Mouse (Mus musculus) gastrocnemius, postnatal 10 days (tissue): ENCODE measurements around the gene Ccdc124. TPM values are rescaled to one million over a fixed set of nuclear protein-coding genes. Genes with fewer than 3 reads are reported as not detected.

Source experiments
- DNase-seq: peaks from one replicate; pipeline ENCODE4 v3.0.0; 2021; ENCODE audit warnings: mixed read lengths
- long read RNA-seq, 2 experiments: library from polyadenylated mRNA; stranded (forward); transcript quantifications; one replicate each; pipeline ENCODE4 v2.0.0; 2021
- total RNA-seq, 2 experiments: library from RNA; stranded (reverse); gene quantifications; 2 replicates each; pipeline ENCODE4 v1.2.3; 2021

The Ccdc124 gene
- 10 to 100 TPM; 42.8 to 45.0 TPM for total RNA-seq
- long read RNA-seq, experiment 1, transcript Ccdc124-201 (5 exons, 1,356 nt): major isoform, 39 of 50 reads
- long read RNA-seq, experiment 1, partial matches to known transcripts: 11 of 50 reads
- long read RNA-seq, experiment 1, other reads (novel, unspliced or antisense): 0 of 50 reads
- long read RNA-seq, experiment 2, transcript Ccdc124-201 (5 exons, 1,356 nt): major isoform, 58 of 63 reads
- long read RNA-seq, experiment 2, partial matches to known transcripts: 5 of 63 reads
- long read RNA-seq, experiment 2, other reads (novel, unspliced or antisense): 0 of 63 reads

DNA sequence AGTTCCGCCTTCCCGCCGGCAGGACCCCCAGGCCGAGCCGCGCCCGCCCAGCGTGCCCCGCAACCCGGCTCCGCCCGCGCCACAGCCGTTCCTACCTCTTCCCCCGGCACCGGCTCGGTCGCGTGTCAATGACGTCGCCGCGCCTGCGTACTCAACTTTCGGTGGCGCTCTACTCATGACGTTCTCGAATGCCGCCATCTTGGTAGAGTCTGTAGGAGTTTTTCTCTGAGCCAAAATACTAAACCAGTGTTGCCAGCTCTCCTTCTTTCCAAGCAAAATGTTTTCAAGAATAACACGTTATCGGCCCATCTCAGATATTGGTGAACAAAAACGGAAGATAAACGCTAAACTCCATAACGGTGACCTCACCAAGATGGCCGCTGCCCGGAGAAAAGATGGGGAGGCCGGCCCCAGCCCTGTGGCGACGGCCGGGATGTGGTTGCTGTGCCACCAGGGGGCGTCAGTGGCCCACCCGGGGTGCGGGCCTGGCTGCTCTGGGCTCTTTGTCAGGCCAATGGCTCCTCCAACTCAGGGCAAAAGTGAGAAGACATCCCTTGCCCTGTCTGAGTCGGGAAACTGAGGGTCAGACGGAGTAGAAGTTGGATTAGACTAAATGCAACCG lies at the start of gene Ccdc124:
TSS of gene Ccdc124 (minus strand) at position 572 of the 622 bp plus-strand sequence.
- peak; percentile 98 for DNase-seq

DNA sequence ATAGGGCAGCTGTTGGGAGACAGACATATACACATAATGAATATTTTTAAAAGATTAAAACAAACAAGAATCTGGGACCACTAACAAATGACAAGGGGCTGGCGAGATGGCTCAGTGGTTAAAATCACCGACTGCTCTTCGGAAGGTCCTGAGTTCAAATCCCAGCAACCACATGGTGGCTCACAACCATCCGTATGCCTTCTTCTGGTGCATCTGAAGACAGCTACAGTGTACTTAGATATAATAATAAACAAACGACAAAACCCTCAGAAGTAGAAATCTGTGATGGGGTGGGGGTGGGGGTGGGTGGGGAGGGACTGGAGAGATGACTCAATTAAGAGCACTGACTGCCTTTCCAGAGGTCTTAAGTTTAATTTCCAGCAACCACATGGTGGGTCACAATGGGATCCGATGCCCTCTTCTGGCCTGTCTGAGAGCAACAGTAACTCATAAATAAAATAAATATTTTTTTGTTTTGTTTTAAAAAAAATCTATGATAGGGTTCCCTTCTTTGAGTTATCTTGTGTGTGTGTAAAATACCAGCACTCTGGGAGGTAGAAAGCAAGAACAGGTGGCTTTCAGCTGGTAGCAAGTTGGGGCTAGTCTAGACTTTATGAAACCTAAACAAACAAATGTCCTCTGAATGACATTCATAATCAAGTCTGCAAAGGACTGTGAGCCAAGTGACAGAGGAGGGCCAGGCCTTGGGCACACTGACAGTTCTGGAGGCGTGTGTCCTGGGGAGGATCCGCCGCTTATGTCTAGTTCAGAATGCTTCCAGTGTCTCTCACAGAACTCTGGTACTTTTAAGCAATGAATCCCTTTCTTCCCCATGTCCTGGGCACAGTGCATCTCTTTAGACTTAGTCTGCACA lies 46.6 kb upstream of the Ccdc124 start:
- no peak for DNase-seq

DNA sequence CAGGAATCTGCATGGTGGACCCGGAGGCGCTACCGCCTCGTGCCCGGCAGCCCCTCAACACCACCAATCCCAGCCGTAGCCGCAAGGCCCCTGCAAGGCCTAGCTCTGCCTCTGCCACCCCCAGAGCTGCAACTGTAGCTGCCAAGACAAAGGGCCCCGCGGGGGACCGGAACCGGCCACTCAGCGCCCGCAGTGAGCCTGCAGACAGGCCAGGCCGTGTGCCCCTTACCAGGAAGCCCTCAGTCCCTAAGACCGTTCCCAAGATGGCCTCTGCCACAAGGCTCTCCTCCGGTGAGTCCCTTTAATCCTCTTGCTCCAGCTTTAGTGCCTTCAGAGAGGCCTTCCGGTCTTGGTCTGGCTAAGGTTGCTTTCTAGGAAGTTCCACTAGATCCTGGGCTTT lies 41.0 kb upstream of the Ccdc124 start:
- no peak for DNase-seq

DNA sequence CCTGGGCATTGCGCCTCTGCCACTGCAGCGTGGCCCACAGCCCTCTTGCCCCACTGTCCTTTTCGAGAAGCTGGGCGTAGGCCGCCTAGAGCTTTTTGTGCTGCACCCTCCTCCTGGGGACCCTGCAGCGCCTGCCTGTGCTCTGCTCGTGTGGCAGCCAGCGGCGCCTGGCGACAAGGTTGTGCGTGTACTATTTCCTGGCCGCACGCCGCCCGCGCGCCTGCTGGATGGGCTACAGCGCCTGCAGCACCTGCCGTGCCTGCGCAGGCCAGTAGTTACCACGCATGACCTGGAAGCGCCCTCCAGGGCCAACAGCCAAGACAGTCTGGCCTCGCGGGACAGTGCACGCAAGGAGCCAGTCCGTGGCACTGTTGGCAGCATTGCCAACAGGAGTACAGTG lies 39.8 kb upstream of the Ccdc124 start:
- DNase-seq: no peak

DNA sequence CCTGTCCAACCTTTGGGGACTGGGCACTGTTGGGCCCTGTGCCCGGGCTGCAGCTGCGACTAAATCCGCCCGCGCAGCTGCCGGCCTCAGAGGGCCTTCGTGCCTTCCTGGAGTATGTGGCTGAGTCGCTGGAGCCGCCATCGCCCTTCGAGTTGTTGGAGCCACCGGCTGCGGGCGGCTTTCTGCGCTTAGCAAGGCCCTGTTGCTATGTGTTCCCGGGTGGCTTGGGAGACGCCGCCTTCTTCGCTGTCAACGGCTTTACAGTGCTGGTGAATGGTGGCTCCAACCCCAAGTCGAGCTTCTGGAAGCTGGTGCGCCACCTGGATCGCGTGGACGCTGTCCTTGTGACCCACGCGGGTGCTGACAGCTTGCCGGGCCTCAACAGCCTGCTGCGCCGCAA lies 39.2 kb upstream of the Ccdc124 start:
- peak; percentile 46 for DNase-seq

DNA sequence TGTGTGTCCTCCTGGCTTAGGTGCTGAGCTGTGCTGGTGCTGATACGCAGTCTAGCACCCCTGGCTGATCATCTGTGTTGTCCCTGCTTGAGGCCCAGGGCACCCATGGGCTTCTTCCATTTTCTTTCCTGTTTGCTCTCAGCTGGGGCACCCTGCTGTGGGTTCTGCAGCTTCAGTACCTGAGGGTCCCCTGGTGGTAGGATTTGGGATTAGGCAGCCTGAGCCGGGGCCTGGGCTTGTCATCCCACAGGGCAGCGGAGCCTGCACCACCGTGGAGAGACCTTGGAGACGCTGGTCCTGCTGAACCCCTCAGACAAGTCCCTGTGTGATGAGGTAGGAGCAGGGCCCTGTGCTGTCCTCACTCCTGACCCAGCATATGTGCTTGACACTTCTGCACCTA lies 37.9 kb upstream of the Ccdc124 start:
- DNase-seq: no peak

DNA sequence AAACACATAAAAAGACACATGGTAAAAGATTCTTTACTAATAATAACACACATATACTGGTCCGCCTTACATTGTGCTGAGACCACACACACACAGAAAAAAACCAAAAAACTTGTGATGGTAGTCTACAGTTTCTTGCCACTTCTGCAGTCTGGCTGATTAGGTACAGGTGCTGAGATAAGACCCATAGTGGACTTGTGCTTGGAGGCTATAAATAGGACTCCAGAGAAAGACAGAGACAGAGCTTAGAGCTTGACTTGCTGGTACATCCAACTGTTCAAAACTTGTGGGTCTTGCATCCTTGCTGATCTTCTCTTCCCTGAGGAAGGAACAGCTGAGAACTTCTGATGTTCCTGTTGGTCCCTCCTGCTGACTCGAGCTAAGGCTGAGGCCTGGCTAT lies 33.8 kb upstream of the Ccdc124 start:
- DNase-seq: no peak

DNA sequence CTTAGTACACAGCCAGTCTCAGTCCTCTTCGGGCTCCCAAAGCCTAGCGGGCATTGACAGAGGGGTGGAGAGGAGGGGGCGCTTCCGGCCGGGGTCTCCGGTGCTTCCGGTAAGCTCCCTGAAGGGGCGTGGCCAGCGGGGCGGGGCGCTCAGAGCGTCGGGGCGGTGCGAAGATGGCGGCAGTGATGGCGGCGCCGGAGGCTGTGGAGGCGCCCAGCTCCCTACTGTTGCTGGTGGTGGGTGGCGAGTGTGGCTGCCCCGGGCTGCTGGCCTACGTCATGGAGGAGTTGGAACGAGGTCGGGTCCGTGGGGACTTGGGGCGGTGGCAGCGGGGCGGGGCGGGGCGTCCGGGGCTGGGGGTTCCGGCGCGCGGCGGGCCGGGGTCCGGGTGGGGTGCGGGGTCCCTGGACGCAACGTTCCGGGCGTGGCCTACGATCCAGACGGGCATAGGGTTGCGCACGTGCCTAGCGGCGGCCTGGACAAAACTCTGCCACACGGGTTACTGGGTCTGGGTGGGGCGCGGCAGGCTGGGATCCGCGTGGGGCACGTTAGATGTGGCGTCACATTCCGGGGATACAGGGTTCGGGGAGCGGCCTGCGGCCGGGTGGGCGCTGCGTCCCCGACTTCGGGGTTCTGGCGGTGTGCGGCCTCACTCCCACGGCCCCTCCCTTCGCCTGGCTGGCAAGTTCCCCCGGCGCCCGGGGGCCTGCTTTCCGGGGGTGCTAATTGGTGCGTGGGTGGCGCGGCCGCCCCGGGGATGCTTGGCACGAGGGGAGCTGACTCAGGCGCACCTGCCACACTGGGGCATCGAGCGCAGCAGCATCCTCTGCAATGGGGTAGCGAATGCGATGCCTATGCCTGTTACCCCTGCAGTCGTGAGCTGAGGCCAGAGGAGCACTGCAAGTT lies 32.3 kb upstream of the Ccdc124 start, which contains the start of gene Map1s:
TSS of gene Map1s (plus strand) at position 102 of the 906 bp plus-strand sequence.
- DNase-seq: peak; percentile 77

DNA sequence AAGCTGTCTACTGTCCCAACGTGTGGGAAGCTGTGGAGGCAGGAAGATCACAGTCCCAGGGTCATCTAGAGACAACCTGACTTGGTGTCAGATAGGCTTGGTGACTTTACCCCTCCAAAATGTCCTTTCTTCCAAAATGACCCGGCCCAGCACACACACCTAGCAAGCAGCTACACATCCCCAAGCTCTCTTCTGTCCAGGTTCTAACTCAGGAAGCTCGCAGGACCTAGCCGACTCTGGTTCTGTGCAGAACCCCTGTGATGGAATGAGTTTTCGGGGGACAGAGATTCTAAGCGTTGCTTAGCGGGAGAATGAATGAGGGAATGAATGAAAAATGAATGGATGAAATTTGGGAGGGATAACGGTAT lies 31.7 kb upstream of the Ccdc124 start:
- no peak for DNase-seq

DNA sequence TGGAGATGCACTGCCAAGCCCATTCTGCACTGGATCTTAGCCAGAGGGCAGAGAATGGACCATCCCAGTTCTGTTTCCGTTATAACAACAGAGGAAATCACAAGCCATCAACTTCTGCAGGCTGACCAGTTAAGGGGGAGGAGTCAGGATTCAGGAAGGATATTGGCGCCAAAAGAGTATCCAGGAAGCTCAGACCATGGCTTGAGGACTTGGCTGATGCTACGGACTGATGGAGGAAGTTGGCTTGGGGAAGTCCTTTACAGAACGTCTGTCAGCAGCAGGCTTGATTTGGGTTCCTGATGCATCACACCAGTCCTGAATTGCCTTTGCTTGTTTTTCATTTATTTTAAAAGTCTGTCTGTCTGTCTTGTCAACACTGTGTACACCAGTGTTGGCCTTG lies 30.8 kb upstream of the Ccdc124 start:
- DNase-seq: no peak

DNA sequence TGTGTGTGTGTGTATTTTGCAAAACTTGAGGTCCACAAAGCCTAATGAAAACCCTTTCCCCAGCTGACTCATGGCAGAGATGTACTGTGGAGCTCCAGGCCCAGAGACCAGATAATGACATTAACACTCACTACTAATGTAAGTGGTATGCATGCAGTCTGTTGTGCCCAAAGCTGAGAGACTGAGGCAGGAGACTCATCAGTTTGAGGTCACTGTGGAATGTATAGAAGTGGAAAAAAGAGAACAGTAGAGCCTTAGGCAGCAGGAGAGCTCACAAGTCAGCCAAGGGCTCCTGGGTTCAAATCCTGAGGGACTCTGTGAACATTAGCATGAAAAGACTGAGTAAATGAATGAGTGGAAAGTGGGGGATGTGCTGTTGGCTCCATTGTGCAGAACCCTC lies 29.8 kb upstream of the Ccdc124 start:
- no peak for DNase-seq

DNA sequence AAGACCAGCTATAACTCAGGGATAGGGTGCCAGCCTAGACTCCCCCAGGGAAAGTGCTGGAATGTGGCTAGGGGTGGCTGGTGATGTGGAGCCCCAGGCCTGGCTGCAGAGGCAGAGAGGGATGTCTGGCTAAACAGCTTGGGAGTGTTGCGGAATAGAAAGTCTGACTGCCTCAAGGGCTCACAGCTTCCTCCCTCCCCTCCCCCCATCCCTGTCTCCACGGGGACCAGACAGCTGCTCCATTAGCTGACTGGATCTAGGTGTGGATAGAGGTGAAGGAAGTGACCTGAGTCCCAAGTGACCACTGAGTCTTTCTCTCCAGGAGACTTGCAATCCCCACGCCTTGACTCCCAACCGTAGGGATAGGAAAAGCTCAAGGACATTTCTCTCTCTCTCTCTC lies 29.4 kb upstream of the Ccdc124 start:
- no peak for DNase-seq

DNA sequence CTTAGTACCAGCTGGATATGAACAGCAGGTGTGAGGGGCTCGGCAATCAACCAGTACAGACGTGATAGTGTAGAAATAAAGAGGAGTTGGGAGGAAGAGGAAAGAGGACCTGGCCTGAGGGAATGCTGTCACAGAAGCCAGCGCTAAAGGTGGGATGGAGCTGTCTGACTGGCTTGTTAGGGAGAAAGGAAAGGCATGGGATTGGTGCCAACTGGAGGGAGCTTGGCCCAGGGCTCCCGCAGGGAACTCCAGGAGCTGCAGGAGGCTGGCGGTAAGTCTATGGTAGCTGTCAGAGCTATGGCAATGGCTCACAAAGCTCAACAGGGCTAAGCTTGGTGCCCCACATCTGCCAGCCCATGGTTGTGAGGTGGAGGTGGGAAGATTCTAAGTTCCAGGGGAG lies 28.5 kb upstream of the Ccdc124 start:
- no peak for DNase-seq

DNA sequence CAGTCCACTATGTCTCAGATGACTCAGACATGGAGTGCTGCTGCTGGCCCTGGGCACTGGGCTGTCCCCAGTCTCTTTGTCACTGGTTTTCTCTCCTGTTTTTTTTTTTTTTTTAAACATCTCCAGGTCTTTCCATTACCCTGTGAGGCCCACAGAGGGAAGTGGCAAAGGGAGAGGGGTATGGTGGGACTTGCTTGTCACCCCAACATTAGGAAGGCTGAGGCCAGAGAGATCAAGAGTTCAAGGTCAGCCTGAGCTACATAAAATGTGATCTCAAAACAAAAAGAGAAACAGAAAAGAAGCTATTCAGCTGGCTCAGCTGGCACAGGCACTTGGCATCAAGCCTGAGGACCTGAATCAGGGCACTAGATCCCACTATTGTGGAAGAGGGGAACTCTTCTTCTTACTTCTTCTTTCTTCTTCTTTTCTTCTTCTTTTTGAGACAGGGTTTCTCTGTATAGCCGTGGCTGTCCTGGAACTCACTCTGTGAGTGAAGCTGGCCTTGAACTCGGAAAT lies 27.2 kb upstream of the Ccdc124 start:
- DNase-seq: no peak

DNA sequence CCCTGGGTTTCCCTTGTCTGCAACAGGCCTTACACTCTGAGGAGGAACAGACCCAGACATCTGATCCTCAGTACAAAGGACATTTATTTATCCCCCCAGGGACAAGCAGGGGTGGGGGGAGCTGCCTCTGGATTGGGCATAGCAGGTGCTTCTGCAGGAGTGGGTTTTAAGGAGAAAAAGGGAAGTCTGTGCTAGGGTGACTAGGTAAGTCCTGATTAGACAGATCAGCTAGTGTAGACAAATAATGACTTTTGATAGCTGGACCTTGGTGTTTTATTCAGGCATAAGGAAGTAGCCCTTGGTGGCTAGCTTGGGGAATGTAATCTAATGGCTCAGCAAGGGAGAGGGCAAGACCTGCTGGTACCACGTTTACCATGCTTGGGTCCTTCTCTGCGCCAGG lies 25.5 kb upstream of the Ccdc124 start:
- no peak for DNase-seq

DNA sequence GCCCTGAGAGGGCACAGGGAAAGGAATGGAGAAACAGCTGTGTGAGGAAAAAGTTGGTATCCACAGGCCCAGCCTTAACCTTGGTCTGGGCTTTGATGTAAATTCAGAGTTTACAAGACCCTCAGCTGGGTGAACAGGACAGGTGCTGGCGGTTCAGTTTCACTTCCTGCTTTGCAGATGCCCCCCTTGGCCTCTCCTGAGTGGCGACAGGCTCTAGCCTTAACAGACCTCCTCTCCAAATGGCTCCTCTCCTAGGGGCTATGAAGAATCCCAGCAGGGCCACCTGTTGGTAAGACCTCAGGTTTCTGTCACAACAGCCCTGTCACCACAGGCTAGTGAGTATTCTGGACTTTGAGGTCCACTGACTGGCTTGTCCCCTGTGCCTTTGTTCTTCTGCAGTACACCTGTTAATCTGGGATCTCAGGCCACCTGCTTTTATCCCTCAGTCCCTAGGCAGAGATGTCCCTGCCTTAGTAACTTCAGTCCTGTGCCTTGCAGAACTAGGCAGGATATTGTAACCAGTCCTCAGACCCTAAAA lies 25.0 kb upstream of the Ccdc124 start:
- DNase-seq: no peak

DNA sequence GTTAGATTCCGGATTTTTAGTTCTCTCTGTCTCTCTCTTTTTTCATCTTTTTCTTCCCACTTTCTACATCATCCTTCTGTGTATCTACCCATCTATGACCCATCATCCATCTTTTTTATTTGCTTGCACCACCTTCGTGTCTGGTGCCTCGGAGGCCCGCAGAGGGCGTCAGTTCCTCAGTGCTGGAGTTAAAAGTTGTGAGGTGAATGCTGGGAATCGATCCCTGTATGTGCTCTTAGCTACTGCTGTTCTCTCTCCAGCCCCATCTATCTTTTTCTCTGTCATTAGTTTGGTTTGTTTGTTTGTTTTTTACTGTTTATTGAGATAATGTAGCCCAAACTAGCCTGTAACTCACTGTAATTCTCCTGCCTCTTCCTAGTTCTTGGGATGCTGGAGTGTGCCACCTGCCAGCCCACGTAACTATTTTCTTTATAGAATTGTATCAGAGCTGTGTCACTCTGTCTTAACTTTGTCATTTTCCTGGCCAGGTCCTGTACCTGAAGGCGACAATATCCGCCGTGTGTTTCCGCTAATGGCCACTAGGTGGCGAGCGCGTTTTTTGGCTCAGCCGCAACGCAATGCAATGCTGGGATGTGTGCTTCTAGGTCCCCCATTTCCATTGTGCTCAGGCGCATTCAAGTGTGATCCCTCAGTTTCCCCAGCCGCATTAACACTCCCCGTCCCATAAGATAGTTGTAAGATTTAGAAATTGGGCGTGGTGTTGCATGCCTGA lies 24.1 kb upstream of the Ccdc124 start:
- peak; percentile 85 for DNase-seq

DNA sequence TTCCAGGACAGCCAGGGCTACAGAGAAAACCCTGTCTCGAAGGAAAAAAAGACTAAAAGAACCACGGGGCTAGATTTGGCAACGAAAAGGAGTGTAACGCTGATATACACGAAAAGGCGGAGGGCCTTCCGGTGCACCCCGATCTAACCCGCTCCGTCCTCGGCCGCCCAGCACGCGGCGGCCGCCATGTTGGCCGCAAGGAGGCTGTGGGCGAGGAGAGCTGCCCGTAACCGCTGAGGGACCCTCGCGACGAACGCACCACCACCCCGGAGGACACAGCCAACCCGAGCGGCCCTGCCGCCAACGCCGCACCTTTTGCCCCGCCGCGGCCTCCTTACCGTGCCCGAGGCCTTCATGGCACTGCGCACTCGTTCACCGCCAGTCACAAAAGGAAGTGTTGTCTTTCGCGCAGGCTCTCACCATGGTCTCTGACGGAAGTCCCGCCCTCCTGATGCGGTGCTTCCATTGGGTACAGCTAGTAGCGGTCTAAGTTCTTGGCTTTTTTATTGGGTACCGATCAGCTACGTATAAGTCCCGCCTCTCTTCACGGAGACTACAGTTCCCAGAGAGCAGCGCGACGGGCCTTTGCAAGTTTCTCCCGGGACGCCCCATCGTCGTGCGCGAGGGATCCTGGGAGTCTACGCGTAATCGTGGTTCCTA lies 23.4 kb upstream of the Ccdc124 start, which contains the start of gene Rpl18a:
TSS of gene Rpl18a (minus strand) at position 392 of the 660 bp plus-strand sequence.
- peak; percentile 85 for DNase-seq

DNA sequence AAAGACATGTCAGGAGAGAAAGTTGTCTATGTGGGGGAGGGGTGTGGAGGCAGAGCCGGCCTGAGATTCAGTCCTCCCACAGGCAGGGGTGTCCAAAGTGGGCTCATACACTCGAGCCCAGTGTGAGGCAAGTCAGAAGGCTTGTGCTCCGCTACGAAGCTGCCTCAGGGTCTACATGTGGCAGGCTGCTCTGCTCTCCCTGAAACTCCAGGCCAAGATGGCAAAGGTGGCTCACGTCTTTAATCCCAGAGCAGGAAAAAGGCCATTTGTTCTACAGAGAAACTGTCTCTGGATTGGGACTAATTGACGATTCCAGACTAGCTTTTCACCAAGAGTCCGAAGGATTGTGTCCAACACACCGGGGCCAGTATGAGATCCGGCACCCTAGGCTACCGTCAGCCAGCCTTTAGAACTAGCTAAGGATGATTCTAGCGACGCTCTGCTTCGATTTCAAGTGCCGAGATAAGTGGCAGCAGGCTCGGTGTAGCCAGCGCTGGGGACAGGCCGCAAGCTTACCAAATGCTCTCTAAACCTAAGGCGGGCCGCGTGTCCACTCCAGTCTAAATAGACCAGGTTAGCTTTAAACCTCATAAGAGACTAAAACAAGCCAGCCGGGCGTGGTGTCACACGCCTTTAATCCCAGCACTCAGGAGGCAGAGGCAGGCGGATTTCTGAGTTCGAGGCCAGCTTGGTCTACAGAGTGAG lies 22.7 kb upstream of the Ccdc124 start:
- no peak for DNase-seq
